Mouse (Mus musculus) small intestine, adult 2 months (tissue): ENCODE measurements around the gene Hras. TPM values are rescaled to one million over a fixed set of nuclear protein-coding genes. Genes with fewer than 3 reads are reported as not detected.

Experiments used
- H3K27ac ChIP-seq: fragments of 200-500 bp; 2 replicates; pipeline ENCODE4 v1.5.1; 2012; ENCODE audit warnings: low read depth, low read length, control low read depth, inconsistent platforms; ENCODE audit not compliant: insufficient read depth
- H3K27me3 ChIP-seq: fragments of 200-500 bp; 2 replicates; pipeline ENCODE4 v1.6.1; 2012; ENCODE audit warnings: mild to moderate bottlenecking, moderate library complexity, low read length, inconsistent platforms; ENCODE audit not compliant: control insufficient read depth, insufficient read depth
- H3K36me3 ChIP-seq: fragments of 200-500 bp; 2 replicates; pipeline ENCODE4 v1.6.1; 2012; ENCODE audit warnings: mild to moderate bottlenecking, low read length, control low read depth, inconsistent platforms; ENCODE audit not compliant: control insufficient read depth, insufficient read depth
- H3K4me1 ChIP-seq: fragments of 200-500 bp; 2 replicates; pipeline ENCODE4 v1.6.1; 2012; ENCODE audit warnings: low read length, inconsistent platforms, mixed read lengths; ENCODE audit not compliant: control insufficient read depth, insufficient read depth, insufficient read length
- H3K4me3 ChIP-seq: fragments of 200-500 bp; 2 replicates; pipeline ENCODE4 v1.5.1; 2012; ENCODE audit warnings: low read depth, mild to moderate bottlenecking, control low read depth, inconsistent platforms, low read length, moderate library complexity
- CTCF ChIP-seq: fragments of 200-500 bp; IDR thresholded peaks from 2 replicates; pipeline ENCODE4 v1.5.1; 2012; ENCODE audit warnings: low read depth, mild to moderate bottlenecking, control low read depth, inconsistent platforms, low read length, moderate library complexity, mixed read lengths; ENCODE audit not compliant: insufficient replicate concordance, insufficient read length; ENCODE audit errors: extremely low read depth
- POLR2A ChIP-seq: fragments of 200-500 bp; IDR thresholded peaks from 2 replicates; pipeline ENCODE4 v1.6.1; 2012; ENCODE audit warnings: low read depth, mild to moderate bottlenecking, control low read depth, inconsistent platforms, low read length, moderate library complexity
- WGBS: fragments of 180-500 bp; shearing (Covaris S2); methylation state at CpG from one replicate; pipeline ENCODE4 v1.1.7; 2018; 5-methylcytosine and 5-hydroxymethylcytosine counted together
- polyA plus RNA-seq: library from polyadenylated mRNA; depleted of rRNA; stranded (reverse); fragments of >200 nt; gene quantifications from 2 replicates; pipeline ENCODE4 v1.2.3, GENCODE M21; 2012

Gene Hras
- polyA plus RNA-seq, 1 experiment: 67.1 TPM

- TF ChIP-seq POLR2A (no peak), CTCF (no peak)
- H3K36me3 ChIP-seq: peaks cover 7% of the 10 kb centered on the region
- peaks cover 14% of the 10 kb centered on the region; the same call in 1 of the 2 replicates for H3K4me1 ChIP-seq
- 89% methylated on average over 6 of the region's 6 CpGs for WGBS
- H3K27ac ChIP-seq: no peak overlapping the region
- H3K27me3 ChIP-seq: no peaks in the 10 kb centered on the region
- H3K4me3 ChIP-seq: no peak overlapping the region
These were observed 32.7 kb upstream of the Hras start for GRCm38 (mm10) chr7:141226535-141226934.

- Histone ChIP-seq H3K4me3 (no peak overlapping the region), H3K36me3 (peaks cover 17% of the 10 kb centered on the region), H3K4me1 (peaks cover 26% of the 10 kb centered on the region), H3K27me3 (no peaks in the 10 kb centered on the region), H3K27ac (no peak overlapping the region)
- TF ChIP-seq POLR2A (no peak), CTCF (no peak)
- WGBS: 91% methylated on average over 4 of the region's 4 CpGs
These were observed 29.0 kb upstream of the Hras start for GRCm38 (mm10) chr7:141222696-141223215.

GRCm38 (mm10) chr7:141222126-141222467 is 28.3 kb upstream of the Hras start:
- TF ChIP-seq POLR2A: no peak
- no peak for TF ChIP-seq CTCF
- H3K4me1 ChIP-seq: peaks cover 33% of the 10 kb centered on the region
- peaks cover 21% of the 10 kb centered on the region for H3K36me3 ChIP-seq
- no peaks in the 10 kb centered on the region for H3K27me3 ChIP-seq
- H3K4me3 ChIP-seq: peak overlapping the region; percentile 35
- under 1% methylated on average over 8 of the region's 8 CpGs for WGBS
- peak overlapping the region; percentile 7 for H3K27ac ChIP-seq

- Histone ChIP-seq H3K27ac (peak overlapping the region; percentile 7), H3K4me3 (peak overlapping the region; percentile 46), H3K4me1 (peaks cover 36% of the 10 kb centered on the region), H3K36me3 (peaks cover 21% of the 10 kb centered on the region), H3K27me3 (no peaks in the 10 kb centered on the region)
- TF ChIP-seq POLR2A (no peak), CTCF (no peak)
- WGBS: 12% methylated on average over 44 of the region's 44 CpGs
These were observed 27.7 kb upstream of the Hras start for GRCm38 (mm10) chr7:141221249-141222125.

- H3K27ac ChIP-seq: no peak overlapping the region
- no peaks in the 10 kb centered on the region for H3K27me3 ChIP-seq
- H3K4me3 ChIP-seq: no peak overlapping the region
- WGBS: 59% methylated on average over 1 of the region's 1 CpGs
- no peak for TF ChIP-seq POLR2A
- TF ChIP-seq CTCF: no peak
- peaks cover 21% of the 10 kb centered on the region for H3K36me3 ChIP-seq
- H3K4me1 ChIP-seq: peaks cover 36% of the 10 kb centered on the region
These were observed 26.6 kb upstream of the Hras start for GRCm38 (mm10) chr7:141220377-141220776.

- Histone ChIP-seq H3K36me3 (peaks cover 21% of the 10 kb centered on the region), H3K27ac (no peak overlapping the region), H3K4me1 (peaks cover 42% of the 10 kb centered on the region), H3K27me3 (no peaks in the 10 kb centered on the region), H3K4me3 (no peak overlapping the region)
- 43% methylated on average over 1 of the region's 1 CpGs for WGBS
- TF ChIP-seq POLR2A (no peak), CTCF (no peak)
These were observed 25.8 kb upstream of the Hras start for GRCm38 (mm10) chr7:141219558-141220099.

GRCm38 (mm10) chr7:141218557-141219133 is 24.8 kb upstream of the Hras start:
- H3K4me3 ChIP-seq: no peak overlapping the region
- H3K4me1 ChIP-seq: peaks cover 42% of the 10 kb centered on the region
- TF ChIP-seq CTCF (no peak), POLR2A (no peak)
- WGBS: 58% methylated on average over 5 of the region's 5 CpGs
- no peak overlapping the region for H3K27ac ChIP-seq
- H3K36me3 ChIP-seq: peaks cover 21% of the 10 kb centered on the region
- no peaks in the 10 kb centered on the region for H3K27me3 ChIP-seq
